Mouse (Mus musculus) erythroblast, embryonic 14.5 days (primary cell): ENCODE data around the gene Prr12. TPM values are rescaled to one million over a fixed set of nuclear protein-coding genes. Genes with fewer than 3 reads are reported as not detected.
"Not testable (repeated sequence)": the region's sequence is repeated elsewhere in the genome, so short reads cannot be mapped to it uniquely, and the experiment has no call there.

Experiments used
- H3K27me3 ChIP-seq: 2 replicates; pipeline ENCODE4 v1.6.1; 2012; ENCODE audit warnings: inconsistent platforms; ENCODE audit not compliant: control insufficient read depth
- H3K36me3 ChIP-seq: 2 replicates; pipeline ENCODE4 v1.6.1; 2012; ENCODE audit warnings: mild to moderate bottlenecking, inconsistent platforms; ENCODE audit not compliant: control insufficient read depth
- H3K4me1 ChIP-seq: 2 replicates; pipeline ENCODE4 v1.6.1; 2012; ENCODE audit warnings: inconsistent platforms; ENCODE audit not compliant: control insufficient read depth
- H3K4me3 ChIP-seq: replicated peaks from 2 replicates; pipeline ENCODE3; 2012; ENCODE audit warnings: moderate library complexity, mild to moderate bottlenecking, inconsistent platforms
- H3K9me3 ChIP-seq: 2 replicates; pipeline ENCODE4 v1.6.1; 2012; ENCODE audit warnings: low read length, inconsistent platforms, mixed read lengths; ENCODE audit not compliant: control insufficient read depth
- GATA1 ChIP-seq: IDR thresholded peaks from 2 replicates; pipeline ENCODE4 v1.6.1; 2012; ENCODE audit warnings: low read length, inconsistent platforms, mixed read lengths
- TAL1 ChIP-seq: IDR thresholded peaks from 3 replicates; pipeline ENCODE4 v1.6.1; 2012; ENCODE audit warnings: low read length, inconsistent platforms, mixed read lengths
- polyA plus RNA-seq: library from polyadenylated mRNA; stranded (reverse); fragments of >175 nt; gene quantifications from 2 replicates; pipeline ENCODE4 v1.2.3, GENCODE M21; 2012

Prr12 gene
- polyA plus RNA-seq, 1 experiment: 2.9 TPM

DNA sequence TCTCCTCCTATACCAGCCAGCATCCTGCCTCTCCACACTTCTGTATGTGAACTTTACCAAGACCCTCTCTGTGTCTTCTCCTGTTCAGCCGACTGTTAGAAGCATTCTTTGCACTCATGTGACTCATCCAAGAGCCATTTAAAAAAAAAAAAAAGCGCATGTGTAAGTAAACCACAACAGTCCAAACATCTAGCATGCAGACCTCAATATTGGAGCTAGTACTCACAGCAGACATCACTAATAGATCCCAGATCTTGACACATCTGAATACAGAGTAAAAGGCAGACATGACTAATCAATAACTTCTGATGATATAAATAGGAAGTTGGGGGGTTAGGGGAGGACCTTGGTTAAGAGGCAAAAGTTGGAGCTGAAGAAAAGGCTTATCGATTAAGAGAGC lies 17.1 kb downstream of the Prr12 start:
- H3K27me3 ChIP-seq: no peaks in the 10 kb centered on the region

GRCm38 (mm10) chr7:45033722-45034359 lies 18.8 kb downstream of the Prr12 start:
- Histone ChIP-seq H3K9me3 (no peaks in the 10 kb centered on the region), H3K36me3 (peaks cover 81% of the 10 kb centered on the region), H3K4me1 (peaks cover 22% of the 10 kb centered on the region), H3K4me3 (no peak overlapping the region), H3K27me3 (no peaks in the 10 kb centered on the region)
- TF ChIP-seq GATA1: no peak
- TF ChIP-seq TAL1: no peak

More for the DNA sequence above, 17.1 kb downstream of the Prr12 start:
- Histone ChIP-seq H3K4me1 (peaks cover 5% of the 10 kb centered on the region), H3K4me3 (no peak overlapping the region), H3K9me3 (no peaks in the 10 kb centered on the region), H3K36me3 (peaks cover 79% of the 10 kb centered on the region)
- no peak for TF ChIP-seq TAL1
- TF ChIP-seq GATA1: no peak

DNA sequence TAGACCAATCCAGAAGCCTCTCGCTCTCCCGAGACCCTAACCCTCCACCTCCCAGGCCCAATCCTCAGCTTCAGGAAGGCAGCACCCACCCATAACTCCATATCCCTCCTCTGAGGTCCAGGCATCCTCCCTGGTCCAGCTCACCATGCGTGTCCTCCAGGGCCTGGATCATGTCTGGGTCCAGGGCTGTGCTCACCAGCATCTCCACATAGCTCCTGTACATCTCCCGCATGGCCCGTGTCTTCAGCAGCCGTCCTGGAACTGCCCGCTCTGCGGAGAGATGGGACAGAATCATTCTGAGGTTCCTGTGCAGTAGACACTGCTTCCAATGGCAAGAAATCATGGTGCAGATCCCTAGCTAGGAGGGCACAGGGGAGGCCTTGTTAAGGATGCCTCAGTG lies 21.8 kb downstream of the Prr12 start:
- Histone ChIP-seq H3K4me3 (no peak overlapping the region), H3K36me3 (peaks cover 82% of the 10 kb centered on the region), H3K27me3 (no peaks in the 10 kb centered on the region), H3K9me3 (no peaks in the 10 kb centered on the region), H3K4me1 (peaks cover 42% of the 10 kb centered on the region)
- TF ChIP-seq TAL1: no peak

GRCm38 (mm10) chr7:45029995-45030394 lies 22.7 kb downstream of the Prr12 start:
- no peak for TF ChIP-seq TAL1
- no peak for TF ChIP-seq GATA1
- Histone ChIP-seq H3K4me3 (no peak overlapping the region), H3K36me3 (peaks cover 74% of the 10 kb centered on the region), H3K4me1 (peaks cover 51% of the 10 kb centered on the region), H3K27me3 (no peaks in the 10 kb centered on the region), H3K9me3 (no peaks in the 10 kb centered on the region)

GRCm38 (mm10) chr7:45028351-45028750 lies 24.3 kb downstream of the Prr12 start:
- H3K36me3 ChIP-seq: peaks cover 57% of the 10 kb centered on the region
- H3K27me3 ChIP-seq: no peaks in the 10 kb centered on the region
- peak overlapping the region; percentile 34 for H3K4me3 ChIP-seq

DNA sequence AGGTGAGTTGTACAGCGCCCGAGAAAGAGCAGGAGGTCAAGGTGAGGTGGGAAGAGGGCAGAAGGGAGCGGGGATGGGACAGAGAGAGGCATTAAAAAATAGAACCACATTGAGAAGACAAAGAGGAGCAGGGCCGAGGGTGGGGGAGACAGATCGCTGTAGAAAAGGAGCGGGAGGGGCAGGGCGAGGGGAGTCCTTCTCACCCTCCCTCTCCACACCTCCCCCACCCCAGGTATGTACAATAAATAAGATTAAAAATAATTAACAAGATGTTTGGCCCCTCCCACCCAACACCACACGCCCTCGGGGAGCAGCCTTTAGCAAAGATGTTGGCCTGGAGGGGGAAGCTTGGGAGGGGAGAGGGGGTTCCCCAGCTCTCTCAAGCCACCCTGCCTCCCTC lies 24.9 kb downstream of the Prr12 start:
- no peaks in the 10 kb centered on the region for H3K27me3 ChIP-seq
- H3K36me3 ChIP-seq: peaks cover 53% of the 10 kb centered on the region
- H3K4me3 ChIP-seq: no peak overlapping the region
- no peaks in the 10 kb centered on the region for H3K9me3 ChIP-seq
- H3K4me1 ChIP-seq: peaks cover 59% of the 10 kb centered on the region
- no peak for TF ChIP-seq GATA1
- no peak for TF ChIP-seq TAL1

More at GRCm38 (mm10) chr7:45028351-45028750, 24.3 kb downstream of the Prr12 start:
- no peaks in the 10 kb centered on the region for H3K9me3 ChIP-seq
- TF ChIP-seq GATA1 (no peak), TAL1 (no peak)
- H3K4me1 ChIP-seq: peaks cover 59% of the 10 kb centered on the region

DNA sequence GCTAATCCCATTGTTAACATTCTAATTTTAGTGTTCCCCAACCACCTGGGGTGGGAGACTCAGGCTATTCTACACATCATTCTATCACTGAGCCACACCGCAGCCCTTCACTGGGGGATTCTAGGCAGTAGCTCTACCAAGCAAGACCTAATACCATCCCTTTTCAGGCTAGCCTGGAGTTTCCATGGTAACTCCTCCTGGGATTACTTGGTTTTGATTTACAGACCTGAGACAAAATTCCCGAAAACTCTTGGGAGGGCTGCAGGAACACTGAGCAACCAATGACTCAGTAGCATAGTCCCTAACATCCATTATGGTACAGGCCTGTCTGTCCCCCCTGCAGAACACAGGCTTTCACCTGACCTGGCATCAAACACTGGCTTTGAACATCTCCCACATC lies 26.4 kb downstream of the Prr12 start:
- Histone ChIP-seq H3K9me3 (no peaks in the 10 kb centered on the region), H3K4me1 (peaks cover 59% of the 10 kb centered on the region), H3K27me3 (peaks cover 6% of the 10 kb centered on the region), H3K36me3 (peaks cover 43% of the 10 kb centered on the region), H3K4me3 (no peak overlapping the region)
- TF ChIP-seq TAL1: no peak
- no peak for TF ChIP-seq GATA1

- Histone ChIP-seq H3K4me3 (no peak overlapping the region), H3K9me3 (no peaks in the 10 kb centered on the region), H3K36me3 (peaks cover 38% of the 10 kb centered on the region), H3K27me3 (peaks cover 11% of the 10 kb centered on the region), H3K4me1 (peaks cover 57% of the 10 kb centered on the region)
- no peak for TF ChIP-seq GATA1
- TF ChIP-seq TAL1: no peak
Measured at GRCm38 (mm10) chr7:45025601-45026220, 27.0 kb downstream of the Prr12 start.

DNA sequence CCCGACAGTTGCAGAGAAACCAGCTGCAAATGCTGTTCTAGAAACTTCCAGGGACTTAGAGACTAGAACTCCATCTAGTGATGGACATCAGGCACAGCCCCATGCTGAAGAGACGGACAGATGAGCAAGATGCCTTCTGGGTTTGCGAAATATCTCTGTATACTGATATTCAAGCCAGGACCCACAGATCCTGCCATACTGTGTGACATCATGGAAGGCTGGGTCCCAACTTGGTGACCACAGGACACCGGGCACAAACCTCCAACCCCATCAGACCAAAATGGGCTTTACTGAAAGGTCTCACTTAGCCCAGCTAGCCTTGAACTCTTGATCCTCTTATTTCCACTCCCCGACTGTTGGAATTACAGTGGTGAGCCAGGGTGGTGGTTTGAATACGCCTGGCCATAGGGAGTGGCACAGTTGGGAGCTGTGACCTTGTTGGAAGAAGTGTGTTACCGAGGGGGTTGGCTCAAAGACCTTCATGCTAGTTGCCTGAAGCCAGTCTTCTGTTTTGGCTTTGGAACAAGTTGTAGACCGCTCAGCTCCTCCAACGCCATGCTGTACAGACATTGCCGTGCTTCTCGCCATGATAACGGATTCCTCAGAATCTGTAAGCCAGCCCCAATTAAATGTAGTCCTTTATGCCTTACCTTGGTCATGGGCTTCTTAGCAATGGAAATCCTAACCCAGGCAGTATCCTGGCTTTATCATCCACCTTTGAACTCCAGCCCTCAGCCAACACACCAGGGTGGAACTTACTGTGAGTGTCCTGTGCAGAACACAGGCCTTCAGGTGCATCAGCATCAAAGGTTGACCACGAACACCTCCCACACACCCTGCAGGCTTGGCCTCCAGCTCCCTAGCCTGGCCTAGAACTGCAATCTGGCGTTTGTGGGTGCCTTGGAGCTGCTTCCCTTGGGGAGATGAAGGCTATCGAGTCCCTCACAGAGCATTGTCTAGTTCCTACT lies 28.1 kb downstream of the Prr12 start:
- Histone ChIP-seq H3K9me3 (no peaks in the 10 kb centered on the region), H3K27me3 (peaks cover 23% of the 10 kb centered on the region), H3K36me3 (peaks cover 26% of the 10 kb centered on the region), H3K4me3 (no peak overlapping the region), H3K4me1 (peaks cover 46% of the 10 kb centered on the region)
- TF ChIP-seq TAL1: no peak
- no peak for TF ChIP-seq GATA1

- Histone ChIP-seq H3K36me3 (peaks cover 20% of the 10 kb centered on the region), H3K4me1 (peaks cover 46% of the 10 kb centered on the region), H3K27me3 (peaks cover 31% of the 10 kb centered on the region)
- H3K9me3 ChIP-seq, H3K4me3 ChIP-seq: not testable (repeated sequence)
Measured at GRCm38 (mm10) chr7:45023711-45024110, 29.0 kb downstream of the Prr12 start.
